Mouse (Mus musculus): ENCODE data around the gene Prrc2b.

- TF ChIP-seq GATA1 (IDR thresholded peaks at IDR 0.05; ENCODE audit: borderline replicate concordance, low read length) (no peak), FLI1 (IDR thresholded peaks at IDR 0.05; ENCODE audit: low read length) (no peak)
These were observed 86.0 kb downstream of the Prrc2b start for GRCm38 (mm10) chr2:32236760-32237487.

All from megakaryocyte, embryonic 14.5 days (primary cell).